Mouse (Mus musculus) heart, embryonic 14.5 days (tissue): Measurements from ENCODE around the gene Ralbp1. TPM values are rescaled to one million over a fixed set of nuclear protein-coding genes. Genes with fewer than 3 reads are reported as not detected.

Source experiments
- ATAC-seq: fragments of 200-750 bp; cut with Nextera tagmentation; 2 replicates; pipeline ENCODE4 v1.8.0; 2017; ENCODE audit warnings: low read depth, moderate TSS enrichment; ENCODE audit not compliant: insufficient number of reproducible peaks, insufficient read depth, low FRiP score
- H3K27ac ChIP-seq, 2 experiments: fragments of 200-500 bp in 1 of 2; fragments of 300-500 bp in 1 of 2; sonication (generic) in 1 of 2; replicated peaks in 1 of 2; 2 replicates each; pipeline ENCODE4 v1.5.1; 2012 to 2014; ENCODE audit warnings: low read depth in 2 of 2, low read length in 2 of 2, control low read depth in 1 of 2, mild to moderate bottlenecking in 1 of 2, mixed read lengths in 1 of 2; ENCODE audit not compliant: control insufficient read depth in 1 of 2, insufficient read depth in 1 of 2
- H3K27me3 ChIP-seq: fragments of 300-500 bp; sonication (generic); 2 replicates; pipeline ENCODE4 v1.6.1; 2014; ENCODE audit warnings: mild to moderate bottlenecking, low read length, control low read depth; ENCODE audit not compliant: control insufficient read depth, insufficient read depth
- H3K36me3 ChIP-seq: fragments of 300-500 bp; sonication (generic); 2 replicates; pipeline ENCODE4 v1.6.1; 2014; ENCODE audit warnings: mild to moderate bottlenecking, control low read depth, low read length, mixed read lengths; ENCODE audit not compliant: control insufficient read depth, insufficient read depth
- H3K4me1 ChIP-seq, 2 experiments: fragments of 200-500 bp in 1 of 2; fragments of 300-500 bp in 1 of 2; sonication (generic) in 1 of 2; 2 replicates each; pipeline ENCODE4 v1.6.1; 2012 to 2014; ENCODE audit warnings: low read length in 2 of 2, control low read depth in 1 of 2, mixed read lengths in 1 of 2; ENCODE audit not compliant: control insufficient read depth in 2 of 2, insufficient read depth in 2 of 2
- H3K4me2 ChIP-seq: fragments of 300-500 bp; sonication (generic); 2 replicates; pipeline ENCODE4 v1.6.1; 2014; ENCODE audit warnings: mild to moderate bottlenecking, low read length
- H3K4me3 ChIP-seq, 2 experiments: fragments of 200-500 bp in 1 of 2; fragments of 300-500 bp in 1 of 2; sonication (generic) in 1 of 2; 2 replicates each; pipeline ENCODE4 v1.5.1; 2012 to 2014; ENCODE audit warnings: low read length in 2 of 2, mild to moderate bottlenecking in 2 of 2, control low read depth in 1 of 2, low read depth in 1 of 2, moderate library complexity in 1 of 2; ENCODE audit not compliant: control insufficient read depth in 1 of 2, insufficient read depth in 1 of 2
- H3K9ac ChIP-seq: fragments of 300-500 bp; sonication (generic); 2 replicates; pipeline ENCODE4 v1.6.1; 2014; ENCODE audit warnings: mild to moderate bottlenecking, low read length
- H3K9me3 ChIP-seq: fragments of 300-500 bp; sonication (generic); 2 replicates; pipeline ENCODE4 v1.6.1; 2016; ENCODE audit warnings: low read length, control low read depth; ENCODE audit not compliant: control insufficient read depth
- WGBS: fragments of 180-500 bp; shearing (Covaris S2); extraction: QIAGEN DNeasy Blood & Tissue Kit; methylation state at CpG from one replicate; pipeline ENCODE4 v1.1.7; 2014; 5-methylcytosine and 5-hydroxymethylcytosine counted together
- polyA plus RNA-seq: library from polyadenylated mRNA; unstranded; fragments of >200 nt; fragmentation: Nextera tagmentation; extraction: Ambion mirVana; gene quantifications from 2 replicates; pipeline ENCODE4 v1.2.1, GENCODE M21; 2014

The Ralbp1 gene
- polyA plus RNA-seq, 1 experiment from 2014 or later = 49.4 TPM

GRCm38 (mm10) chr17:65866201-65866600 lies 19.4 kb downstream of the Ralbp1 start:
- H3K27ac ChIP-seq = no peak overlapping the region
- no peak overlapping the region for H3K9ac ChIP-seq
- H3K27me3 ChIP-seq = no peaks in the 10 kb centered on the region
- 28% methylated on average over 3 of the region's 3 CpGs for WGBS
- H3K4me1 ChIP-seq = no peaks in the 10 kb centered on the region
- no peak for ATAC-seq
- no peak overlapping the region for H3K4me3 ChIP-seq
- H3K9me3 ChIP-seq = no peaks in the 10 kb centered on the region
- H3K4me2 ChIP-seq = no peak overlapping the region
- peaks cover 33% of the 10 kb centered on the region for H3K36me3 ChIP-seq

DNA sequence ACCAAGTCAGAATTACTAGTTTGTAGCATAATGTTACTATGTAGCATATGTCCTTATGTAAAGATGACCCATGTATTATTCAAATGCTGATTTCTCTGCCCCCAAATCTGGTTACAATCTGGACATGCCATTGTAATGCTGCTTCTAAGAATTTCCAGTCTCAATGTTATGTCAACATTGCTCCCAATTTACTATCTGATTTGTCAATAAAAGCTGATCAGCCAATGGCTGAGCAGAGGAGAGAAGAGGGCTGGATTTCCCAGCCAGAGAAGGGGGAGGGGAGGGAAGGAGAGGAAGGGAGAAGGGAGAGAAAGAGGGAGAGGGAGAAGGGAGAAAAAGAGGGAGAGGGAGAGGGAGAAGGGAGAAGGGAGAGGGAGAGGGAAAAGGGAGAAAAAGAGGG lies 20.3 kb downstream of the Ralbp1 start:
- Histone ChIP-seq H3K4me3 (no peak overlapping the region), H3K27ac (no peak overlapping the region), H3K27me3 (no peaks in the 10 kb centered on the region), H3K4me1 (no peaks in the 10 kb centered on the region), H3K4me2 (no peak overlapping the region), H3K9ac (no peak overlapping the region), H3K36me3 (peaks cover 39% of the 10 kb centered on the region), H3K9me3 (no peaks in the 10 kb centered on the region)
- ATAC-seq = no peak

GRCm38 (mm10) chr17:65864742-65865141 lies 20.9 kb downstream of the Ralbp1 start:
- Histone ChIP-seq H3K9me3 (no peaks in the 10 kb centered on the region), H3K36me3 (peaks cover 39% of the 10 kb centered on the region), H3K9ac (no peak overlapping the region), H3K27ac (no peak overlapping the region), H3K27me3 (no peaks in the 10 kb centered on the region), H3K4me3 (no peak overlapping the region), H3K4me2 (no peak overlapping the region), H3K4me1 (no peaks in the 10 kb centered on the region)
- no peak for ATAC-seq
- WGBS = 38% methylated on average over 4 of the region's 4 CpGs

DNA sequence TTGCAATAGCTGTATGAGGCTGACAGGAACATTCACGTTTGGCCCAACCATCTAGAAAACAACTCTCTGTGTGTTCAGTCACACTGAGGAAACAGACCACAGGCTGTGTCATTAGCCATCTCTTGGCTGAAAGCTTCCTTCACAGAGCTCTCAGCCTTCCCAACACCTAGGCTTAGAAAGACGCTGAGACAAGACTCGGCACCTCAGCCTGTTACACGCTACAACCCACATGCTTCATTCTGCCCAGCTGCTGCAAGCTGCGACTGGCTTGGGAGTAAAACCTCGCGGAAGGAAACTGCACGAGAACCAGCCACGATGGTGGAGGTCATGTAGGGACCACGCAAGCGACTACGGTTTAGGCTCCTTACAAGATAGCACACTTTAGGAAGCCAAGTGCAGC lies 21.8 kb downstream of the Ralbp1 start:
- H3K4me1 ChIP-seq = no peaks in the 10 kb centered on the region
- no peak for ATAC-seq
- no peak overlapping the region for H3K4me3 ChIP-seq
- H3K4me2 ChIP-seq = no peak overlapping the region
- no peak overlapping the region for H3K27ac ChIP-seq
- H3K36me3 ChIP-seq = peaks cover 43% of the 10 kb centered on the region
- no peaks in the 10 kb centered on the region for H3K9me3 ChIP-seq
- H3K27me3 ChIP-seq = no peaks in the 10 kb centered on the region
- no peak overlapping the region for H3K9ac ChIP-seq
- WGBS = 95% methylated on average over 12 of the region's 12 CpGs

DNA sequence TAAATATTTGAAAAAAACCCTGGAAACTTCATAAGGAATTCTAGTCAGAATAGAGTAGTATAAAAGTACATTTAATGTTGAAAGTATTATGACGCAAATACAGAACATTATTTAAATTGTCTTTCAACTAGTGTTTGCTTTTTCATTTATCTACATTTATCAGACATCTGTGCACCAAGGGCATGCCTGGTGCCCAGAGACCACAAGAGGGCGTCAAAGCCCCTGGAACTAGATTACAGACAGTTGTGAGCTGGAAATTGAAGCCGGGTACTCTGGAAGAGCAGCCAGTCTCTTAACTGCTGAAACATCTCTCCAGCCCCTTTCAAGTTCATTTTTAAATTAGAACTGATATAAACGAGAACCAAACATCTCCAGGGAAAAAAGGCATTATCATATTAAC lies 23.0 kb downstream of the Ralbp1 start:
- H3K9ac ChIP-seq = no peak overlapping the region
- ATAC-seq = no peak
- H3K4me2 ChIP-seq = no peak overlapping the region
- H3K9me3 ChIP-seq = no peaks in the 10 kb centered on the region
- no peak overlapping the region for H3K4me3 ChIP-seq
- no peaks in the 10 kb centered on the region for H3K27me3 ChIP-seq
- H3K27ac ChIP-seq = no peak overlapping the region
- H3K36me3 ChIP-seq = peaks cover 55% of the 10 kb centered on the region
- no peaks in the 10 kb centered on the region for H3K4me1 ChIP-seq
- WGBS = 63% methylated on average over 4 of the region's 4 CpGs

- Histone ChIP-seq H3K4me1 (no peaks in the 10 kb centered on the region; a peak in 1 of 4 replicates), H3K27ac (no peak overlapping the region), H3K9me3 (no peaks in the 10 kb centered on the region), H3K36me3 (peaks cover 68% of the 10 kb centered on the region), H3K4me2 (no peak overlapping the region), H3K27me3 (no peaks in the 10 kb centered on the region), H3K4me3 (no peak overlapping the region), H3K9ac (no peak overlapping the region)
- no peak for ATAC-seq
- WGBS = 18% methylated on average over 4 of the region's 4 CpGs
Observed at GRCm38 (mm10) chr17:65857617-65858016, 28.0 kb downstream of the Ralbp1 start.

DNA sequence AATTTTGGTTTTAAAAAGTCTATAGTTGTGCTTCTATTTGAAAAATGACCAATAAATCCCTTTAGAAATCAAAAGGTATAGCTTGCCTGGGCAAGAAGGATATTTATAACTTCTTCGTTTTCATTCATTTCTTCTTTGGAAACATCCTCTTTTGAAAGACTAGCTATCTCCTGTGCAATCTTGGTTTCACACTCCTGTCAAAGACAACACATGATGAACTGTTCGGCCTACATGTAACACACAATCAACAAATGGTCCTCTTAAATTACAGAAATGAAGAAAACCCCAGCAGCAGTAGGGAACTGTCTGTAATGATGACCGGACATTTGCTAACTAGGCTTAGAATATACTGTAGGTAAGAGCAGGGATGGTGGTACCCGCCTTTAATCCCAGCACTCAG lies 31.6 kb downstream of the Ralbp1 start:
- H3K4me3 ChIP-seq = no peak overlapping the region
- no peaks in the 10 kb centered on the region for H3K9me3 ChIP-seq
- 90% methylated on average over 4 of the region's 4 CpGs for WGBS
- H3K4me1 ChIP-seq = peaks cover 0 to 6% of the 10 kb centered on the region in 2 experiments; a peak in 2 of 4 replicates
- peaks cover 88% of the 10 kb centered on the region for H3K36me3 ChIP-seq
- no peak overlapping the region for H3K4me2 ChIP-seq
- ATAC-seq = no peak
- no peaks in the 10 kb centered on the region for H3K27me3 ChIP-seq
- H3K9ac ChIP-seq = no peak overlapping the region
- no peak overlapping the region for H3K27ac ChIP-seq

- Histone ChIP-seq H3K27ac (no peak overlapping the region), H3K4me3 (no peak overlapping the region), H3K36me3 (peaks cover 87% of the 10 kb centered on the region), H3K9ac (no peak overlapping the region), H3K4me1 (peaks cover 0 to 6% of the 10 kb centered on the region in 2 experiments; a peak in 2 of 4 replicates), H3K4me2 (no peak overlapping the region), H3K27me3 (no peaks in the 10 kb centered on the region), H3K9me3 (no peaks in the 10 kb centered on the region)
- ATAC-seq = no peak
- WGBS = 82% methylated on average over 6 of the region's 6 CpGs
Observed at GRCm38 (mm10) chr17:65853326-65853725, 32.3 kb downstream of the Ralbp1 start.
